Mouse (Mus musculus) heart, embryonic 14.5 days (tissue): ENCODE measurements at regions not wholly inside any gene's neighbourhood (a gene's known extent, or its start where the extent isn't known, plus 50 kb on each side); places are given as distances from the start of the nearest gene placed in this dataset.

Source experiments
- ATAC-seq: fragments of 200-750 bp; cut with Nextera tagmentation; 2 replicates; pipeline ENCODE4 v1.8.0; 2017; ENCODE audit warnings: low read depth, moderate TSS enrichment; ENCODE audit not compliant: insufficient number of reproducible peaks, insufficient read depth, low FRiP score
- H3K27ac ChIP-seq, 2 experiments: fragments of 200-500 bp in 1 of 2; fragments of 300-500 bp in 1 of 2; sonication (generic) in 1 of 2; replicated peaks in 1 of 2; 2 replicates each; pipeline ENCODE4 v1.5.1; 2012 to 2014; ENCODE audit warnings: low read depth in 2 of 2, low read length in 2 of 2, control low read depth in 1 of 2, mild to moderate bottlenecking in 1 of 2, mixed read lengths in 1 of 2; ENCODE audit not compliant: control insufficient read depth in 1 of 2, insufficient read depth in 1 of 2
- H3K27me3 ChIP-seq: fragments of 300-500 bp; sonication (generic); 2 replicates; pipeline ENCODE4 v1.6.1; 2014; ENCODE audit warnings: mild to moderate bottlenecking, low read length, control low read depth; ENCODE audit not compliant: control insufficient read depth, insufficient read depth
- H3K36me3 ChIP-seq: fragments of 300-500 bp; sonication (generic); 2 replicates; pipeline ENCODE4 v1.6.1; 2014; ENCODE audit warnings: mild to moderate bottlenecking, control low read depth, low read length, mixed read lengths; ENCODE audit not compliant: control insufficient read depth, insufficient read depth
- H3K4me1 ChIP-seq, 2 experiments: fragments of 200-500 bp in 1 of 2; fragments of 300-500 bp in 1 of 2; sonication (generic) in 1 of 2; 2 replicates each; pipeline ENCODE4 v1.6.1; 2012 to 2014; ENCODE audit warnings: low read length in 2 of 2, control low read depth in 1 of 2, mixed read lengths in 1 of 2; ENCODE audit not compliant: control insufficient read depth in 2 of 2, insufficient read depth in 2 of 2
- H3K4me2 ChIP-seq: fragments of 300-500 bp; sonication (generic); 2 replicates; pipeline ENCODE4 v1.6.1; 2014; ENCODE audit warnings: mild to moderate bottlenecking, low read length
- H3K4me3 ChIP-seq, 2 experiments: fragments of 200-500 bp in 1 of 2; fragments of 300-500 bp in 1 of 2; sonication (generic) in 1 of 2; 2 replicates each; pipeline ENCODE4 v1.5.1; 2012 to 2014; ENCODE audit warnings: low read length in 2 of 2, mild to moderate bottlenecking in 2 of 2, control low read depth in 1 of 2, low read depth in 1 of 2, moderate library complexity in 1 of 2; ENCODE audit not compliant: control insufficient read depth in 1 of 2, insufficient read depth in 1 of 2
- H3K9ac ChIP-seq: fragments of 300-500 bp; sonication (generic); 2 replicates; pipeline ENCODE4 v1.6.1; 2014; ENCODE audit warnings: mild to moderate bottlenecking, low read length
- H3K9me3 ChIP-seq: fragments of 300-500 bp; sonication (generic); 2 replicates; pipeline ENCODE4 v1.6.1; 2016; ENCODE audit warnings: low read length, control low read depth; ENCODE audit not compliant: control insufficient read depth
- WGBS: fragments of 180-500 bp; shearing (Covaris S2); extraction: QIAGEN DNeasy Blood & Tissue Kit; methylation state at CpG from one replicate; pipeline ENCODE4 v1.1.7; 2014; 5-methylcytosine and 5-hydroxymethylcytosine counted together

GRCm38 (mm10) chr11:25538641-25539258 is 671.8 kb downstream of the 5730522E02Rik start:
- no peak overlapping the region for H3K4me3 ChIP-seq
- H3K4me2 ChIP-seq, result no peak overlapping the region
- 79% methylated on average over 3 of the region's 3 CpGs for WGBS
- no peaks in the 10 kb centered on the region for H3K9me3 ChIP-seq
- no peaks in the 10 kb centered on the region for H3K4me1 ChIP-seq
- H3K27ac ChIP-seq, result no peak overlapping the region
- H3K27me3 ChIP-seq, result no peaks in the 10 kb centered on the region
- no peaks in the 10 kb centered on the region for H3K36me3 ChIP-seq
- ATAC-seq, result peak; percentile 26; the same call in 1 of the 2 replicates
- no peak overlapping the region for H3K9ac ChIP-seq

- H3K9ac ChIP-seq, result no peak overlapping the region
- H3K36me3 ChIP-seq, result no peaks in the 10 kb centered on the region
- no peaks in the 10 kb centered on the region for H3K9me3 ChIP-seq
- no peak overlapping the region for H3K27ac ChIP-seq
- 78% methylated on average over 7 of the region's 7 CpGs for WGBS
- H3K4me3 ChIP-seq, result no peak overlapping the region
- no peaks in the 10 kb centered on the region for H3K4me1 ChIP-seq
- no peak overlapping the region for H3K4me2 ChIP-seq
- ATAC-seq, result no peak
- H3K27me3 ChIP-seq, result no peaks in the 10 kb centered on the region
These were observed 674.5 kb downstream of the 5730522E02Rik start for GRCm38 (mm10) chr11:25536069-25536468.

GRCm38 (mm10) chr11:25533081-25533480 is 677.5 kb downstream of the 5730522E02Rik start:
- peaks cover 0 to 5% of the 10 kb centered on the region in 2 experiments; a peak in 1 of 4 replicates for H3K4me1 ChIP-seq
- ATAC-seq, result no peak

GRCm38 (mm10) chr11:25531668-25532398 is 678.7 kb downstream of the 5730522E02Rik start:
- Histone ChIP-seq H3K27ac (no peak overlapping the region), H3K9ac (no peak overlapping the region), H3K36me3 (no peaks in the 10 kb centered on the region), H3K9me3 (no peaks in the 10 kb centered on the region), H3K4me1 (peaks cover 0 to 6% of the 10 kb centered on the region in 2 experiments; a peak in 1 of 4 replicates), H3K4me3 (no peak overlapping the region), H3K4me2 (no peak overlapping the region), H3K27me3 (no peaks in the 10 kb centered on the region)
- WGBS, result 79% methylated on average over 9 of the region's 9 CpGs
- ATAC-seq, result no peak

More at GRCm38 (mm10) chr11:25533081-25533480, 677.5 kb downstream of the 5730522E02Rik start:
- Histone ChIP-seq H3K4me3 (no peak overlapping the region), H3K27ac (no peak overlapping the region), H3K36me3 (no peaks in the 10 kb centered on the region), H3K9me3 (no peaks in the 10 kb centered on the region), H3K4me2 (no peak overlapping the region), H3K9ac (no peak overlapping the region), H3K27me3 (no peaks in the 10 kb centered on the region)
- 37% methylated on average over 2 of the region's 2 CpGs for WGBS

- Histone ChIP-seq H3K4me1 (peaks cover 0 to 6% of the 10 kb centered on the region in 2 experiments; a peak in 1 of 4 replicates), H3K36me3 (no peaks in the 10 kb centered on the region), H3K27me3 (no peaks in the 10 kb centered on the region), H3K4me3 (no peak overlapping the region), H3K4me2 (no peak overlapping the region), H3K9ac (no peak overlapping the region), H3K9me3 (no peaks in the 10 kb centered on the region), H3K27ac (no peak overlapping the region)
- WGBS, result 53% methylated on average over 5 of the region's 5 CpGs
- ATAC-seq, result no peak; the same call in 1 of the 2 replicates
These were observed 682.5 kb downstream of the 5730522E02Rik start for GRCm38 (mm10) chr11:25528056-25528455.

- no peak for ATAC-seq
- Histone ChIP-seq H3K9ac (no peak overlapping the region), H3K27ac (no peak overlapping the region), H3K4me2 (no peak overlapping the region), H3K36me3 (no peaks in the 10 kb centered on the region), H3K9me3 (no peaks in the 10 kb centered on the region), H3K4me1 (no peaks in the 10 kb centered on the region), H3K27me3 (no peaks in the 10 kb centered on the region), H3K4me3 (no peak overlapping the region)
- 53% methylated on average over 2 of the region's 2 CpGs for WGBS
These were observed 691.7 kb downstream of the 5730522E02Rik start for GRCm38 (mm10) chr11:25518903-25519302.

GRCm38 (mm10) chr11:25518131-25518530 is 692.4 kb downstream of the 5730522E02Rik start:
- H3K4me3 ChIP-seq, result no peak overlapping the region
- ATAC-seq, result no peak
- WGBS, result 82% methylated on average over 1 of the region's 1 CpGs

More at GRCm38 (mm10) chr11:25518131-25518530, 692.4 kb downstream of the 5730522E02Rik start:
- Histone ChIP-seq H3K4me1 (no peaks in the 10 kb centered on the region), H3K27me3 (no peaks in the 10 kb centered on the region), H3K9me3 (no peaks in the 10 kb centered on the region), H3K36me3 (no peaks in the 10 kb centered on the region), H3K4me2 (no peak overlapping the region), H3K9ac (no peak overlapping the region), H3K27ac (no peak overlapping the region)
